Mouse (Mus musculus): ENCODE measurements around the gene Rpap1.
"Not testable (repeated sequence)": the region's sequence is repeated elsewhere in the genome, so short reads cannot be mapped to it uniquely, and the experiment has no call there.

Gene Rpap1

DNA sequence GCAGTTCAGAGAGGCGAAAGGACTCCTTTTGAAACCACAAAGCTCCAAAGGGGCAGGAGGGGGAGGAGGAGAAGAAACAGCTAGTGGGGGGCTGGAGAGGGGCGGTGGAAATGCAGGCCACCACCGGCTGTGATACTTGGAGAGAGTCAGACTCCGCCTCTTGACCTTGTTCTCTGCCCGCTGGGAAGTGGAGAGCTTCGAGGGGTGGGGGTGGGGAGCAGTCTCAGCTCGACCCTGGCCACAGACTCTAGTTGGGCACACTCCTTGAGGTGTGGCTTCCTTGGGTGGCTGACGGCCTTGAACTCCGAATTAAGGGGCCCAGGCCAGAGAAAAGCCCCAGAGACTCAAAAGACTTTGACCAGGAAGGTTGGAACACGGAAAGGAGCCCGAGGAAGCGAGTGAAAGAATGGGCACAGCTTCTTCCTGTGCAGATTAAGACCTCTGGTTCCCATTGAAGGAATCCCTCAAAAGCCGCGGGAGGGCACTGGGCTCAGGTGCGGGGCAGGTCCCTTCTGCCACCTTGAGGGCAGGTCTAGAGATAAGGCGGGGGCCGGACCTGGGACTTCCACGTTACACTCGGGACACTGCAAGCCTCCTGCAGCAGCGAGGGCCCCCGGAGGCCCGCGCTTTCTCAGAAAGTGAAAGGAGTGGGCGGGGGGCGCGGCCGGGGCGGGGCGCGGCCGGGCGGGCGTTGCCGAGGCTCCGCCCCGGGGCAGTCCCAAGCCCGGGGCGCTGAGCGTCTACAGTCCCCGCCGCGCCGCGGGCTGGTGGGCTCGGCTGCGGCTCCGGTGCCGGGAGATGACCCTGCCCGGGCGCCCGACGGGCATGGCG is 45.5 kb downstream of the Rpap1 start, which contains the start of gene Itpka:
Itpka (plus strand) TSS at position 757 of the 831 bp plus-strand sequence.
- peak; percentile 35 to 37 for DNase-seq (ENCODE audit: low spot score in 2 of 2)

DNA sequence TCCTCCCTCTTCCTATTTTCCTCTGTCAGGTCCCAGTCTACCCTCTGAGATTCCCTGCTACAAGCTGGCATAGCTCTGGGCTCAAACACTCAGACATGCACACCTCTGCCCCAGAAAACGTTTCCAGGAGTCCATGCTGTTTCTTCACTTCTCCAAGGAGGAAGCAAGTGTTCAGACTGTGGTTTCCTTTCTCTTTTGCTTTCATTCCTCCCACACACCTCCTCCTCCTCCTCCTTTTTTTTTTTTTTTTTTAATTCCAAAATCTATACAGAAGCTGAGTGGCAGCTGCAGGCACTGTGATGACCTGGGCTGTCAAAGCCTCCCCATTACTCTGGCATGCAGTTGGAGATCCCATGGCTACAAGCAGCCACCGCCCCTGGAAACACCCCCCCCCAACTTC is 46.8 kb downstream of the Rpap1 start:
- DNase-seq (ENCODE audit: low spot score in 2 of 2), result no peak

DNA sequence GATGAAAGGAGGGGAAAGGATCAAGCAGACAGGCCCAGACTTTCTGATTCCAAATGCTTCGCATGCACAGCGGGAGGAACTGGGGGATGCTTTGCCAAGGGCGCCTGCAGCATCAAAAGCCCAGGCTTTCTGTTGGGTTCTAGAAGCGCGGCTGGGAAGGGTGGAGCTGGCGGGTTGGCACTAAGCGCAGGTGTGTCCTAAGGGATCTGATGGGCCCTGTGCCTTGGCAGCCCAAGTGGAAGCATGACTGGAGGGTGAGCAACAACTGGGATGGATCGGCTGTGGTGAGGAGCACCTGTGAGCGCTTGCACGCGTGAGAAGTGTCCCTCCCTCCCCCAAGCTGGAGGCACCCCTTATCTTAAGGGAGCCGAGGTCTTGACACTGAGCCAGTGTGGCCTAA is 50.2 kb downstream of the Rpap1 start:
- DNase-seq (ENCODE audit: low spot score in 2 of 2), result peak in 1 of 2 experiments; percentile 8

DNA sequence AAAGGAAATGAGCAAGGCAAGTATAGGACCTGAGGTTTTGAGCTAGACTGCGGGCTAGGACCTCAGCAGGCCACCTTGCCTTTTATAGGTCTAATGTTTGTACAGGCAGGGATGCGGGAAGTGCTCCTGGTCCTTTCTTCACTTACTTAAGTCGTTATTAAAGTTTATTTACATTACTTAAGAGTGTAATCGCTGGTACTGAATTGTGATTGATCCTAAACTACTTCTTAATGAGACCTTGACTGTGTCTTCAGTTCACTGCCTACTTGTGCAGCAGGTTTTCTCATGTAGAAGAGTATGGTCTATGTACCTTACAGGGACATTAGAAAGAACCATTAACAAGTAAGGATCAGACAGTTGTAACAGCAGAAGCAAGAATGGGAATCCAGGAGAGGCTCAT is 56.6 kb downstream of the Rpap1 start:
- DNase-seq (ENCODE audit: low spot score in 2 of 2), result no peak

DNA sequence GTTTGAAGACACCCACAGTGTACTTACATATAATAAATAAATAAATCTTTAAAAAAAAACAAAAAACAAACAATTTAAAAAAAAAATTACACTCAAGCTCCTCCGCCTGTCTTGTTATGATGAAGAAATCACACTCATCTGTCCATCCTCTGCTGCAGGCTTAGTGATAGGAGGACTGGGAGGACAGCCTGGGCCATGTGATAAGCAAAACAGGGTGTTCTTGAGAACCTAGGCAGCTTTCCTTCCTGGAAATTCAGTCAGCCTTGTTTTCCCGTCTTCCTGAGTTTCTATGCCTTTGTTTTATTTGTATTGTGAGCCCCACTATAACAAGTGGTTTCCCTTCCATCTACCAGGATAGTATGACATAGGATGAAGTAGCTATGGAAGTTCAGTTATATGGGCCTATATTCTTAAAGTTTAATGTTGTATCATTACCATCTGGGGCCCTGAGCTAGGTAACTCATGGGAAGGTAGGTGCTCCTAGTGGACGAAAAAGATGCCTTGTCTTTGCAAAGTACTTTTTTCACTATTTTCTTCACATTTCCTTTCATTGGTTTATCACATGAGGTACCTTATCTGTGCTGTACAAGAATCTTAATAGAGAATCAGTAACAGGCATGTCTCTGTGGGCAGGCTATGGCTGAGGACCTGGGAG is 59.4 kb downstream of the Rpap1 start:
- DNase-seq (ENCODE audit: low spot score in 2 of 2), result no peak

DNA sequence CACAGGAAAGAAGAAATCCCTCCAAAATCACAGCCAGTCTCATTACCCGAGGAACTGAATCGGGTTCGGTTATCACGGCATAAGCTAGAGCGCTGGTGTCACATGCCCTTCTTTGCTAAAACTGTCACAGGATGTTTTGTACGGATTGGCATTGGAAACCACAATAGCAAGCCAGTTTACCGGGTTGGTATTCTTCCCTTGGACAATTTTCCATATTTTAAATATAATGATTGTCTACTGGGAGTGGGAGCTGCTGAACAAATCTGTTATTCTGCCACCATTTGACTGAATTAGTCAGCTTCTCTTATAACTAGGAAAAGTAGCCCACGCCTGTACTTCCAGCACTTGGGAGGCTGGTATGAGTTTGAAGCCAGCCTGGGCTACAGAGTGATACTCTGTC is 66.3 kb downstream of the Rpap1 start:
- DNase-seq (ENCODE audit: low spot score in 2 of 2), result no peak

DNA sequence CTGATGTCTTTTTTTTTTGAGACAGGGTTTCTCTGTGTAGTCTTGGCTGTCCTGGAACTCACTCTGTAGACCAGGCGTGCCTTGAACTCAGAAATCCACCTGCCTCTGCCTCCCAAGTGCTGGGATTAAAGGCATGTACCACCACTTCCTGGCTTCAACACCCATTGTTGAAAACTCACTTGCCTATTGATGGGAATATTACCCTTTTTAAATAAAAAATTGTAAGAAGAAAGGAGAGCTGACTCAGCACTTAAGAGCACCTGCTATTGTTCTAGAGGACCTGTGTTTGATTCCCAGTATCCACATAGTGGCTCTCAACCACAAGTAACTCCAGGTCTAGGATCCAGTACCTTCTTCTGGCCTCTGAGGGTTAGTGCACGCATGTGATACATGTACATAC is 71.5 kb downstream of the Rpap1 start:
- not testable (repeated sequence) for DNase-seq (ENCODE audit: low spot score in 2 of 2)
